Mouse (Mus musculus) spleen, postnatal 10 days (tissue): ENCODE results near the gene Smg6.

ENCODE experiments used
- DNase-seq, 2 experiments: peaks; one replicate each; pipeline ENCODE4 v3.0.0; 2021 to 2022; ENCODE audit warnings: low spot score in 2 of 2

Gene Smg6

GRCm38 (mm10) chr11:75047736-75048407 lies 122.2 kb downstream of the Smg6 start:
- DNase-seq, result no peak

- no peak for DNase-seq
Measured at GRCm38 (mm10) chr11:75049146-75049545, 123.5 kb downstream of the Smg6 start.

GRCm38 (mm10) chr11:75049807-75050206 lies 124.2 kb downstream of the Smg6 start:
- DNase-seq, result no peak

GRCm38 (mm10) chr11:75051239-75051638 lies 125.6 kb downstream of the Smg6 start:
- no peak for DNase-seq

GRCm38 (mm10) chr11:75051712-75052550 lies 126.3 kb downstream of the Smg6 start:
- no peak for DNase-seq

GRCm38 (mm10) chr11:75053020-75053419 lies 127.4 kb downstream of the Smg6 start:
- DNase-seq, result no peak

- DNase-seq, result no peak
Measured at GRCm38 (mm10) chr11:75053722-75054121, 128.1 kb downstream of the Smg6 start.

- DNase-seq, result no peak
Measured at GRCm38 (mm10) chr11:75054184-75054877, 128.7 kb downstream of the Smg6 start.

- no peak for DNase-seq
Measured at GRCm38 (mm10) chr11:75054878-75055214, 129.2 kb downstream of the Smg6 start.

GRCm38 (mm10) chr11:75062650-75063049 lies 137.0 kb downstream of the Smg6 start:
- no peak for DNase-seq

- DNase-seq, result no peak
Measured at GRCm38 (mm10) chr11:75064266-75064665, 138.6 kb downstream of the Smg6 start.

- DNase-seq, result no peak
Measured at GRCm38 (mm10) chr11:75071352-75071751, 145.7 kb downstream of the Smg6 start.

GRCm38 (mm10) chr11:75072932-75073625 lies 147.5 kb downstream of the Smg6 start:
- no peak for DNase-seq

GRCm38 (mm10) chr11:75073696-75074095 lies 148.1 kb downstream of the Smg6 start:
- DNase-seq, result no peak

- DNase-seq, result no peak
Measured at GRCm38 (mm10) chr11:75074543-75074942, 148.9 kb downstream of the Smg6 start.

- no peak for DNase-seq
Measured at GRCm38 (mm10) chr11:75078616-75079015, 153.0 kb downstream of the Smg6 start.

- no peak for DNase-seq
Measured at GRCm38 (mm10) chr11:75083031-75083430, 157.4 kb downstream of the Smg6 start.

GRCm38 (mm10) chr11:75092159-75092558 lies 166.5 kb downstream of the Smg6 start:
- DNase-seq, result no peak

GRCm38 (mm10) chr11:75092656-75093055 lies 167.0 kb downstream of the Smg6 start:
- no peak for DNase-seq

- DNase-seq, result no peak
Measured at GRCm38 (mm10) chr11:75094759-75095158, 169.1 kb downstream of the Smg6 start.

GRCm38 (mm10) chr11:75102763-75103339 lies 177.2 kb downstream of the Smg6 start:
- no peak for DNase-seq

GRCm38 (mm10) chr11:75106614-75107013 lies 181.0 kb downstream of the Smg6 start:
- no peak for DNase-seq
